Comparison of ENCODE assay signal across 11 mouse cellular contexts in genomic region chr11:72065103-72065502, GRCm38 (mm10). TPM values are rescaled to one million over a fixed set of nuclear protein-coding genes. Genes with fewer than 3 reads are reported as not detected.
DNase-seq lines count a peak whose midpoint lies in the region; ATAC-seq lines count a peak whose summit lies in the region.
"Had no signal": no experiment of that assay in that cellular context is flagged by ENCODE, and none has a peak within 500 bp of the region (broad histone marks: within the 10 kb centered on the region; RNA-seq: fewer than 3 reads in every experiment).

No protein-coding gene starts in this region.

- H3K4me3 ChIP-seq in kidney, embryonic 16.5 days (ENCODE audit: low read length) = no peak overlapping the region
- H3K4me3 ChIP-seq: liver, embryonic 15.5 days had no signal

- no peak overlapping the region for H3K4me2 ChIP-seq in kidney, embryonic 16.5 days (replicated peaks; ENCODE audit: low read depth, low read length)
- H3K4me2 ChIP-seq: liver, embryonic 15.5 days had no signal

- ATAC-seq in kidney, embryonic 16.5 days (ENCODE audit: low FRiP score, low TSS enrichment) = no peak
- ATAC-seq: intestine, embryonic 16.5 days had no signal

- no peak overlapping the region for H3K9ac ChIP-seq in kidney, embryonic 16.5 days (replicated peaks; ENCODE audit: low read length)
- H3K9ac ChIP-seq: liver, embryonic 15.5 days had no signal

- 93% methylated on average over 8 of the region's 8 CpGs for WGBS in kidney, embryonic 16.5 days

- no peak overlapping the region for H3K27ac ChIP-seq in kidney, embryonic 16.5 days (ENCODE audit: low read length)
- H3K27ac ChIP-seq: liver, embryonic 15.5 days had no signal

- H3K4me1 ChIP-seq in kidney, embryonic 16.5 days (ENCODE audit: insufficient read depth, low read length) = no peaks in the 10 kb centered on the region
- H3K4me1 ChIP-seq: liver, embryonic 15.5 days had no signal

- H3K27me3 ChIP-seq in kidney, embryonic 16.5 days (ENCODE audit: insufficient read depth, low read length) = peaks cover 4% of the 10 kb centered on the region; the same call in 1 of the 2 replicates
- H3K27me3 ChIP-seq: liver, embryonic 15.5 days had no signal

- H3K36me3 ChIP-seq in kidney, embryonic 16.5 days (ENCODE audit: insufficient read depth, low read length) = no peaks in the 10 kb centered on the region
- H3K36me3 ChIP-seq: liver, embryonic 15.5 days had no signal

- H3K9me3 ChIP-seq in kidney, embryonic 16.5 days (ENCODE audit: low read length) = peaks cover 9% of the 10 kb centered on the region; the same call in 1 of the 2 replicates
- H3K9me3 ChIP-seq: liver, embryonic 15.5 days had no signal

- DNase-seq in kidney, adult 11 months = peak; percentile 60
- peak; percentile 91 for DNase-seq in adrenal gland, adult 2 months
- peak; percentile 86 for DNase-seq in cerebellum, adult 9-11 months
- peak; percentile 40 for DNase-seq in kidney, postnatal 14 days
- no peak for DNase-seq in thymus, postnatal 4 days
- no peak for DNase-seq in B cell, adult 2 months
- DNase-seq in spleen, postnatal 36 days (ENCODE audit: low spot score in 2 of 2) = no peak

RNA-seq across cellular contexts. Expression of gene Pimreg, which starts 23.3 kb away (rescaled TPM):
- polyA plus RNA-seq in kidney, embryonic 16.5 days (2015; fragmentation: Nextera tagmentation; extraction: Ambion mirVana) = 131 and 137 TPM in 2 replicates
- total RNA-seq in adrenal gland, adult 2 months (2021) = 1 to 10 TPM; 1.7 to 2.8 TPM
- polyA plus RNA-seq in adrenal gland, adult 2 months (2012; rRNA removed) = 2.7 and 3.0 TPM in 2 replicates

RNA-seq across cellular contexts. Expression of gene Aipl1, which starts 27.8 kb away (rescaled TPM):
- 0.30 and 0.39 TPM in 2 replicates for polyA plus RNA-seq in kidney, embryonic 16.5 days (2015; fragmentation: Nextera tagmentation; extraction: Ambion mirVana)
- total RNA-seq in adrenal gland, adult 2 months (2021) = not detected
- polyA plus RNA-seq in adrenal gland, adult 2 months (2012; rRNA removed) = 0.06 and 0.07 TPM in 2 replicates
- polyA plus RNA-seq: stomach, embryonic 14.5 days had no signal

Comparison
In these comparisons a context has a peak if more than half of its experiments do, and no peak if none do; other contexts are left out.
1. DNase-seq: peak in kidney, adult 11 months (single experiment), adrenal gland, adult 2 months (single experiment), cerebellum, adult 9-11 months (single experiment) and kidney, postnatal 14 days (single experiment); none in thymus, postnatal 4 days (single experiment), B cell, adult 2 months (0 of 2) and spleen, postnatal 36 days (0 of 2).
2. RNA of gene Pimreg, which starts 23.3 kb away (polyA plus RNA-seq): 131 to 137 TPM in kidney, embryonic 16.5 days; 2.7 to 3.0 TPM in adrenal gland, adult 2 months; every median in the first group is over 10 times any median in the second.